ENCODE assay signal across 7 mouse cellular contexts in the genomic region with DNA sequence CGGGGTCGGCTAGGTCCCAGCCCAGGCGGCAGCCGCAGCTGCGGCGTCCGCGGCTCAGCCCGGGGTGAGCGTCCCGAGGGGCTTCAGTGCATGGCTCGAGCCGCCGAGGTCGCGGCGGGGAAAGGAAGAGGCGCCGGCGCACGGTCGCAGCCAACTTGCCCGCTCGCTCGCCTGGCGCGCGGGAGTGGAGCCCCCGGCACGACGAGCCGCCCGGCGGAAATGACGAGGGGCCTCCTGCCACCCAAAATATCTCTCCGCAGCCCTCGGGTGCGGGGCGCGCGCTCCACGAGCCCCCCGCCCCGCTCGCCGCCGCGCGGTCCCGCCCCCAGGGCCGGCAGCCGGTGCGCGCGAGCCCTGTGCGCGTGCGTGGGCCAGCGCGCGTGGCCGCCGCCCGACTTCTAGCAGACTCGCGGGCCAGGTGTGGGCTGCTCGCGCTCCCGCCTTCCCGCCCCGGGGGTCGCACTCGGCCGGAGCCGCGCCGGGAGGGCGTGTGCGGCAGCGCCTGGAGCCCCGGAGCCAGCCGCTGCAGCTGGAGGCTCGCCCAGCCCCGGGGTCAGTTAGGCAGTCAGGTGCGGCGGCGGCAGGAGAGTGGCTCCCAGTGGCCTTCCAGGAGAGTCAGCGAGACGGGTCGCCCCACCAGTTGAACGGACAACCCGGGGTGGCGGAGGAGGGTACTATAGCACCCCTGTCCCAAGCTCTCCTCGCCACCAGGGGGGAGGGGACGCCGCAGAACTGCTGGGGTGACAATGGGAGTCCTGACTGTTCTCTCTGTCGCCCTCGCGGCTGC. TPM values are rescaled to one million over a fixed set of nuclear protein-coding genes. Genes with fewer than 3 reads are reported as not detected.
DNase-seq lines count a peak whose midpoint lies in the region; ATAC-seq lines count a peak whose summit lies in the region.

A gene (minus strand): TSS at position 238 of the 787 bp plus-strand sequence.

- WGBS in heart, embryonic 16.5 days = 13% methylated on average over 77 of the region's 99 CpGs
- WGBS in lung, embryonic 16.5 days = 21% methylated on average over 41 of the region's 99 CpGs

- peak within 1 kb of the TSS; percentile 60 for H3K4me3 ChIP-seq in heart, embryonic 16.5 days (ENCODE audit: low read length)
- H3K4me3 ChIP-seq in lung, embryonic 16.5 days (ENCODE audit: low read length) = peak within 1 kb of the TSS; percentile 54

- H3K36me3 ChIP-seq in heart, embryonic 16.5 days (ENCODE audit: control insufficient read depth, insufficient read depth) = no peaks in the 10 kb centered on the region
- no peaks in the 10 kb centered on the region for H3K36me3 ChIP-seq in lung, embryonic 16.5 days (ENCODE audit: control insufficient read depth, insufficient read depth, low read length)

- H3K27ac ChIP-seq in heart, embryonic 16.5 days (ENCODE audit: low read length) = no peak within 1 kb of the TSS
- no peak within 1 kb of the TSS; the same call in 1 of the 2 replicates for H3K27ac ChIP-seq in lung, embryonic 16.5 days (ENCODE audit: low read length)

- no peaks in the 10 kb centered on the region for H3K4me1 ChIP-seq in heart, embryonic 16.5 days (ENCODE audit: control insufficient read depth, insufficient read depth, low read length)
- H3K4me1 ChIP-seq in lung, embryonic 16.5 days (replicated peaks; ENCODE audit: control insufficient read depth, insufficient read depth, low read length) = no peaks in the 10 kb centered on the region

- H3K4me2 ChIP-seq in heart, embryonic 16.5 days (ENCODE audit: low read depth, low read length) = peak within 1 kb of the TSS; percentile 86
- peak within 1 kb of the TSS; percentile 68 for H3K4me2 ChIP-seq in lung, embryonic 16.5 days (ENCODE audit: low read depth, low read length)

- peak; percentile 2 for DNase-seq in urinary bladder, postnatal 14 days (ENCODE audit: low spot score)
- DNase-seq in urinary bladder, postnatal 25 days (ENCODE audit: low spot score) = no peak
- peak; percentile 65 for DNase-seq in embryo, embryonic 11 days
- peak; percentile 36 to 62 for DNase-seq in layer of hippocampus, postnatal 10 days (ENCODE audit: low spot score in 2 of 2)
- DNase-seq in right cerebral cortex, postnatal 25 days = peak; percentile 74

- H3K27me3 ChIP-seq in heart, embryonic 16.5 days (ENCODE audit: control insufficient read depth, insufficient read depth, low read length) = peaks cover 2% of the 10 kb centered on the region
- no peaks in the 10 kb centered on the region for H3K27me3 ChIP-seq in lung, embryonic 16.5 days (ENCODE audit: control insufficient read depth, insufficient read depth, low read depth, low read length)

- peak; percentile 49; the same call in 1 of the 2 replicates for ATAC-seq in heart, embryonic 16.5 days (replicated peaks; ENCODE audit: extremely low read depth, insufficient read depth, low FRiP score)
- ATAC-seq in lung, embryonic 16.5 days (ENCODE audit: low read depth) = peak; percentile 77

- H3K9ac ChIP-seq in heart, embryonic 16.5 days (ENCODE audit: low read length) = peak within 1 kb of the TSS; percentile 64
- peak within 1 kb of the TSS; percentile 56 for H3K9ac ChIP-seq in lung, embryonic 16.5 days (ENCODE audit: low read length)

- H3K9me3 ChIP-seq in heart, embryonic 16.5 days (replicated peaks; ENCODE audit: control insufficient read depth, low read length) = no peaks in the 10 kb centered on the region; the same call in 1 of the 2 replicates
- no peaks in the 10 kb centered on the region for H3K9me3 ChIP-seq in lung, embryonic 16.5 days (ENCODE audit: control insufficient read depth, low read length)

RNA-seq across cellular contexts. Expression of the gene that starts here (rescaled TPM):
- 0.05 and 0.15 TPM in 2 replicates for polyA plus RNA-seq in heart, embryonic 16.5 days (2015; fragmentation: Nextera tagmentation; extraction: Ambion mirVana)
- total RNA-seq in layer of hippocampus, postnatal 10 days (2021) = 100 to 1,000 TPM; 117 to 142 TPM
- 1.1 and 1.4 TPM in 2 replicates for polyA plus RNA-seq in lung, embryonic 16.5 days (2015; fragmentation: Nextera tagmentation; extraction: Ambion mirVana)

Comparison
In these comparisons a context has a peak if more than half of its experiments do, and no peak if none do; other contexts are left out.
1. Peak in ATAC-seq, H3K4me3 ChIP-seq, H3K9ac ChIP-seq and H3K4me2 ChIP-seq in heart, embryonic 16.5 days; RNA of the gene not detected or under 1 TPM.